Mouse (Mus musculus) embryonic facial prominence, embryonic 14.5 days (tissue): Measurements from ENCODE around the gene Sel1l. TPM values are rescaled to one million over a fixed set of nuclear protein-coding genes. Genes with fewer than 3 reads are reported as not detected.
A peak's percentile ranks its signal among the peaks of the same experiment; 100 is the strongest.

Source experiments
- ATAC-seq: fragments of 200-750 bp; cut with Nextera tagmentation; 2 replicates; pipeline ENCODE4 v1.8.0; 2017; ENCODE audit warnings: low read depth, moderate number of reproducible peaks, moderate TSS enrichment
- DNase-seq: peaks from one replicate; pipeline ENCODE4 v3.0.0-alpha.2; 2015; ENCODE audit warnings: low spot score
- H3K27ac ChIP-seq: fragments of 300-500 bp; sonication (generic); replicated peaks from 2 replicates; pipeline ENCODE4 v1.5.1; 2014; ENCODE audit warnings: low read depth, mild to moderate bottlenecking, low read length, moderate library complexity
- H3K27me3 ChIP-seq: fragments of 300-500 bp; sonication (generic); replicated peaks from 2 replicates; pipeline ENCODE4 v1.6.1; 2014; ENCODE audit warnings: low read length; ENCODE audit not compliant: control insufficient read depth, insufficient read depth
- H3K36me3 ChIP-seq: fragments of 300-500 bp; sonication (generic); 2 replicates; pipeline ENCODE4 v1.6.1; 2014; ENCODE audit warnings: low read length, mixed read lengths; ENCODE audit not compliant: control insufficient read depth, insufficient read depth
- H3K4me1 ChIP-seq: fragments of 300-500 bp; sonication (generic); 2 replicates; pipeline ENCODE4 v1.6.1; 2014; ENCODE audit warnings: antibody characterized with exemption, low read length; ENCODE audit not compliant: control insufficient read depth, insufficient read depth
- H3K4me2 ChIP-seq: fragments of 300-500 bp; sonication (generic); 2 replicates; pipeline ENCODE4 v1.6.1; 2014; ENCODE audit warnings: low read depth, mild to moderate bottlenecking, low read length, moderate library complexity, mixed read lengths
- H3K4me3 ChIP-seq: fragments of 300-500 bp; sonication (generic); 2 replicates; pipeline ENCODE4 v1.5.1; 2014; ENCODE audit warnings: low read depth, mild to moderate bottlenecking, low read length
- H3K9ac ChIP-seq: fragments of 300-500 bp; sonication (generic); 2 replicates; pipeline ENCODE4 v1.6.1; 2014; ENCODE audit warnings: low read depth, mild to moderate bottlenecking, low read length, moderate library complexity, mixed read lengths
- H3K9me3 ChIP-seq: fragments of 300-500 bp; sonication (generic); 2 replicates; pipeline ENCODE4 v1.6.1; 2016; ENCODE audit warnings: low read length; ENCODE audit not compliant: control insufficient read depth
- WGBS: fragments of 180-500 bp; shearing (Covaris S2); extraction: QIAGEN DNeasy Blood & Tissue Kit; methylation state at CpG from one replicate; pipeline ENCODE4 v1.1.7; 2014; 5-methylcytosine and 5-hydroxymethylcytosine counted together
- polyA plus RNA-seq: library from polyadenylated mRNA; unstranded; fragments of >200 nt; fragmentation: Nextera tagmentation; extraction: Ambion mirVana; gene quantifications from 2 replicates; pipeline ENCODE4 v1.2.1, GENCODE M21; 2014

The Sel1l gene
- polyA plus RNA-seq, 1 experiment from 2014 or later: 94.8 TPM

GRCm38 (mm10) chr12:91807095-91807494 lies 41.9 kb downstream of the Sel1l start:
- H3K4me1 ChIP-seq: no peaks in the 10 kb centered on the region
- peaks cover 44% of the 10 kb centered on the region for H3K36me3 ChIP-seq
- WGBS: 88% methylated on average over 11 of the region's 11 CpGs
- DNase-seq: no peak
- H3K4me3 ChIP-seq: no peak overlapping the region
- ATAC-seq: no peak
- no peaks in the 10 kb centered on the region for H3K27me3 ChIP-seq
- no peak overlapping the region for H3K4me2 ChIP-seq
- H3K9me3 ChIP-seq: no peaks in the 10 kb centered on the region
- H3K9ac ChIP-seq: no peak overlapping the region
- no peak overlapping the region for H3K27ac ChIP-seq

DNA sequence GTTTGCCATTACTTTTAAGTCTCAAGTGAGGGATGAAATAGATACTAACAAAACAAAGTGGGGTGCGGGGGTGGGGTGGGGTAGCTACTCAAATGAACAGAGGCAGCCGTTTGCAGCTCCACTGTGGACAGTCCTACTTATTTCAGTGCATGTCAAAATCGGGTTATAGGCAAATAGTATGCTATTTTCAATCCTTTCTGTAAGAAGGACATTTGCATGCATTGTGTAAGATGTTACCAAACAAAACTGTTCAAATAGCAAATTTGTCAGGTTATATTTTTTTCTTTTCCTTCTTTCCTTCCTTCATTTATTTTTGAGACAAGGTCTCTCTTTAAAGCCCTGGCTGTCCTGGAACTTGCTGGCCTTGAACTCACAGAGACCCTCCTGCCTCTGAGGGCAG lies 44.7 kb downstream of the Sel1l start:
- Histone ChIP-seq H3K36me3 (peaks cover 20% of the 10 kb centered on the region; the same call in 1 of the 2 replicates), H3K4me1 (no peaks in the 10 kb centered on the region), H3K4me2 (no peak overlapping the region), H3K27ac (no peak overlapping the region), H3K9ac (no peak overlapping the region), H3K27me3 (no peaks in the 10 kb centered on the region), H3K9me3 (no peaks in the 10 kb centered on the region), H3K4me3 (no peak overlapping the region)
- ATAC-seq: no peak
- no peak for DNase-seq
- WGBS: 67% methylated on average over 3 of the region's 3 CpGs

GRCm38 (mm10) chr12:91803207-91803932 lies 45.6 kb downstream of the Sel1l start:
- H3K4me1 ChIP-seq: no peaks in the 10 kb centered on the region
- H3K4me2 ChIP-seq: no peak overlapping the region

GRCm38 (mm10) chr12:91802586-91803206 lies 46.3 kb downstream of the Sel1l start:
- no peaks in the 10 kb centered on the region for H3K4me1 ChIP-seq
- WGBS: 88% methylated on average over 12 of the region's 12 CpGs
- H3K9ac ChIP-seq: no peak overlapping the region
- H3K9me3 ChIP-seq: no peaks in the 10 kb centered on the region
- H3K27ac ChIP-seq: no peak overlapping the region
- ATAC-seq: no peak
- no peaks in the 10 kb centered on the region for H3K27me3 ChIP-seq
- 0 out of 2 replicates have a peak, but pooled peaks cover 4% of the 10 kb centered on the region for H3K36me3 ChIP-seq
- DNase-seq: no peak
- no peak overlapping the region for H3K4me2 ChIP-seq
- H3K4me3 ChIP-seq: no peak overlapping the region

More at GRCm38 (mm10) chr12:91803207-91803932, 45.6 kb downstream of the Sel1l start:
- Histone ChIP-seq H3K27me3 (no peaks in the 10 kb centered on the region), H3K27ac (no peak overlapping the region), H3K4me3 (no peak overlapping the region), H3K9ac (no peak overlapping the region), H3K9me3 (no peaks in the 10 kb centered on the region), H3K36me3 (peaks cover 11% of the 10 kb centered on the region; the same call in 1 of the 2 replicates)
- 84% methylated on average over 13 of the region's 13 CpGs for WGBS
- no peak for DNase-seq
- no peak for ATAC-seq

- no peaks in the 10 kb centered on the region for H3K36me3 ChIP-seq
- 80% methylated on average over 6 of the region's 6 CpGs for WGBS
- no peak for DNase-seq
- H3K9ac ChIP-seq: no peak overlapping the region
- ATAC-seq: no peak
- H3K27ac ChIP-seq: no peak overlapping the region
- H3K4me2 ChIP-seq: no peak overlapping the region
- H3K4me1 ChIP-seq: no peaks in the 10 kb centered on the region
- no peaks in the 10 kb centered on the region for H3K27me3 ChIP-seq
- no peaks in the 10 kb centered on the region for H3K9me3 ChIP-seq
- no peak overlapping the region for H3K4me3 ChIP-seq
Observed at GRCm38 (mm10) chr12:91800861-91801385, 48.0 kb downstream of the Sel1l start.

DNA sequence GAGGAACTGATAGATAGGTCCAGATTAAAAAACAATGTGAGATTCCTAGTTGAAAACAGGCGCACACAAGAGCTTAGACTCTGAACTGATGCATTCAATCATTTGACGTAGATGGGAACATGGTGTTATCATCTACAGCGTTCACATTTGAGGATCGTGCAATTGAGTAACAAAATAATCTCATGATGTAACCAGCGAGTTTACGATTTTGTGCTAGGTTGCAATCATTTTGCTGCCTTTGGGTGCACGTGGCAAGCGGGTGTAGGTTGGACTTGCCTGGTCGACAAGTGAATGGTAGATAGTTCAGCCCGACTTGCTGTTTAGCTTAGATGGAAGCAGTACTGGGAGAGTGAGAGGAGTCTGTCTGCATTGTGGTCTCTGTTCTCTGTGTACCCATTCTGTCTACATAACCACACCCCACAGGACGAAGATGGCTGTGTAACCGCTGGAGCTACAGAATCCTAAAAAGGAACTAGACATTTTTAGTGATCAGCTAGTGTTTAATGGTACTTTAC lies 49.1 kb downstream of the Sel1l start:
- Histone ChIP-seq H3K27ac (no peak overlapping the region), H3K9ac (no peak overlapping the region), H3K4me3 (no peak overlapping the region), H3K36me3 (no peaks in the 10 kb centered on the region), H3K4me1 (no peaks in the 10 kb centered on the region), H3K4me2 (no peak overlapping the region), H3K27me3 (no peaks in the 10 kb centered on the region), H3K9me3 (no peaks in the 10 kb centered on the region)
- DNase-seq (no peak), ATAC-seq (no peak)
- WGBS: 73% methylated on average over 12 of the region's 12 CpGs

- no peaks in the 10 kb centered on the region for H3K27me3 ChIP-seq
- H3K4me1 ChIP-seq: no peaks in the 10 kb centered on the region
- H3K4me3 ChIP-seq: no peak overlapping the region
- no peaks in the 10 kb centered on the region for H3K36me3 ChIP-seq
- no peaks in the 10 kb centered on the region for H3K9me3 ChIP-seq
- H3K9ac ChIP-seq: no peak overlapping the region
- 20% methylated on average over 6 of the region's 6 CpGs for WGBS
- DNase-seq (no peak), ATAC-seq (no peak)
- no peak overlapping the region for H3K4me2 ChIP-seq
- no peak overlapping the region for H3K27ac ChIP-seq
Observed at GRCm38 (mm10) chr12:91799379-91799773, 49.6 kb downstream of the Sel1l start.

DNA sequence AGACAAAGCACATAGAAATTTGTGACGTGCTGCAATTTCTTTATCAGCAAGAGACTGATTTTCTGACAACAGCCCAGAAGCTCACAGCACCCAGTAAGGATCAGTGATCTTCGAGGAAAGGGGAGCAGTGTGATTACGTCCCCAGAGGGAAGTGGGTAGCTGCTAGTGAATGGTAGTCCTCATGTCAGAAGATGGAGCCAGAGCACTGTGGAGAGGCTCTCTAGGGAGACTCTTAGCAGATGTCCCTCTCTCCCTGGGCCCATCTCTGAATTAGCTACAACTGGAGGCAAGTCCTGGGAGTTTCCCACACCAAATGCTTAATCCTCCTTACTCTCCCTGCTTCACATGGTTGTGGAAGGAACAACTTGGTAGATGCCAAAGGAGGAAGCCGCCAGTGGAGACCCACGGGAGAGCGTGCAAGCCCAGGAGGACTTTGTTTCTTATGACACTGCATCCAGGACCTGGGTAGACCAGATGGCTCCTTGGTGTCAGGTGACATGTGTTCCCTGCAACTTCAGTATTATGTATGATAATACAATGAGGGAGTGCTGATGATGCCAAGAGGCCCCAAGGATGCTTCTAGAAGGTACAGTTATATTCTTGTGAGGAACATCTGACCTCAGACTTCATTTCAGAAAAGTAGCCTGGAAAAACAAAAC lies 50.1 kb downstream of the Sel1l start:
- H3K9me3 ChIP-seq: no peaks in the 10 kb centered on the region
- no peaks in the 10 kb centered on the region for H3K4me1 ChIP-seq
- H3K4me3 ChIP-seq: no peak overlapping the region
- H3K27me3 ChIP-seq: no peaks in the 10 kb centered on the region
- ATAC-seq (peak; percentile 70), DNase-seq (peak; percentile 33)
- no peak overlapping the region for H3K4me2 ChIP-seq
- no peak overlapping the region for H3K9ac ChIP-seq
- H3K27ac ChIP-seq: no peak overlapping the region
- H3K36me3 ChIP-seq: no peaks in the 10 kb centered on the region
- 82% methylated on average over 6 of the region's 6 CpGs for WGBS
